In the genomic region with DNA sequence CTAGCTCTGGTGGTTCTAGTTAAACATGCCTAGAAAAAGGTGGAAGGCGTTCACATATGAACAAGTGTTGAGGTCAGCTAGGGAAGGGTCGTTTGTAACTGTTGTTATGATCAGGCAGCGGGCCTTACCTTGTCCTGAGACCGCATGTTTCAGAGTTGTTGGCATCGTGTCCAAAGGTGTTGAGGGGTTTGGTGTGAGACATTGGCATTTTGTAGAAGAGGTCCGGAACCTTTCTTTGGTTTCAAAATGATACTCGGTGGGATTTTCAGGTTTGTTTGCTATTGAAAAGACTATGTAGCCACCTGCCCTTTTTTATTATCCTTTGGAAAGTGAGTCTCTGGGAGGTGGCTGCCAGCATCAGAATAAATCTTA, we compare ENCODE assay signal across 8 mouse cellular contexts. TPM values are rescaled to one million over a fixed set of nuclear protein-coding genes. Genes with fewer than 3 reads are reported as not detected.
A peak's percentile ranks its signal among the peaks of the same experiment; 100 is the strongest.
DNase-seq lines count a peak whose midpoint lies in the region; ATAC-seq and TF ChIP-seq lines count a peak whose summit lies in the region.

No protein-coding gene starts in this region.

- TF ChIP-seq CTCF in forebrain, postnatal 0 days (IDR thresholded peaks at IDR 0.05; ENCODE audit: low read depth), result no peak
- TF ChIP-seq CTCF in liver, postnatal 0 days (IDR thresholded peaks at IDR 0.05; ENCODE audit: low read depth), result no peak

- intact Hi-C loops in left cerebral cortex, postnatal 14 days (cut with DNase I), result loop anchor here (5.0 kb wide), 1 partner anchor 69 kb away; no protein-coding TSS in a partner anchor

- peak overlapping the region; percentile 99 for H3K4me2 ChIP-seq in heart, embryonic 16.5 days (ENCODE audit: low read depth, low read length)
- peak overlapping the region; percentile 96 for H3K4me2 ChIP-seq in forebrain, postnatal 0 days (ENCODE audit: low read depth)
- H3K4me2 ChIP-seq in liver, postnatal 0 days (ENCODE audit: low read depth, low read length), result peak overlapping the region; percentile 95

- H3K4me3 ChIP-seq in heart, embryonic 16.5 days (ENCODE audit: low read length), result peak overlapping the region; percentile 76
- peak overlapping the region; percentile 93 to 96 for H3K4me3 ChIP-seq in ES-E14 (ENCODE audit: insufficient read depth in 1 of 2, low read depth in 1 of 2, low read length in 2 of 2, poor library complexity in 1 of 2, severe bottlenecking in 1 of 2)
- H3K4me3 ChIP-seq in forebrain, postnatal 0 days (ENCODE audit: low read depth, low read length), result peak overlapping the region; percentile 63
- peak overlapping the region; percentile 84 for H3K4me3 ChIP-seq in liver, postnatal 0 days (ENCODE audit: low read depth, low read length)

- H3K4me1 ChIP-seq in heart, embryonic 16.5 days (ENCODE audit: control insufficient read depth, insufficient read depth, low read length), result peaks cover 6% of the 10 kb centered on the region; the same call in 1 of the 2 replicates
- peaks cover 0 to 1% of the 10 kb centered on the region in 2 experiments; a peak in 2 of 4 replicates for H3K4me1 ChIP-seq in ES-E14 (ENCODE audit: control insufficient read depth in 2 of 2, insufficient read depth in 2 of 2, low read length in 2 of 2, poor library complexity in 1 of 2)
- peaks cover 5% of the 10 kb centered on the region; the same call in 1 of the 2 replicates for H3K4me1 ChIP-seq in forebrain, postnatal 0 days (ENCODE audit: insufficient read depth)
- peaks cover 26% of the 10 kb centered on the region for H3K4me1 ChIP-seq in liver, postnatal 0 days (ENCODE audit: insufficient read depth)

- WGBS in heart, embryonic 16.5 days, result 69% methylated on average over 7 of the region's 7 CpGs
- 70% methylated on average over 7 of the region's 7 CpGs for WGBS in forebrain, postnatal 0 days
- WGBS in liver, postnatal 0 days (ENCODE audit: insufficient replicate concordance), result 61% methylated on average over 7 of the region's 7 CpGs

- H3K9ac ChIP-seq in heart, embryonic 16.5 days (ENCODE audit: low read length), result peak overlapping the region; percentile 82
- peak overlapping the region; percentile 95 for H3K9ac ChIP-seq in ES-E14 (ENCODE audit: insufficient read depth, low read depth, low read length, poor library complexity, severe bottlenecking)
- peak overlapping the region; percentile 70 for H3K9ac ChIP-seq in forebrain, postnatal 0 days
- peak overlapping the region; percentile 97 for H3K9ac ChIP-seq in liver, postnatal 0 days (replicated peaks)

- H3K36me3 ChIP-seq in heart, embryonic 16.5 days (ENCODE audit: control insufficient read depth, insufficient read depth), result no peaks in the 10 kb centered on the region
- H3K36me3 ChIP-seq in ES-E14 (ENCODE audit: control insufficient read depth, insufficient read depth, low read length, poor library complexity, severe bottlenecking), result peaks cover 26% of the 10 kb centered on the region
- H3K36me3 ChIP-seq in forebrain, postnatal 0 days (ENCODE audit: insufficient read depth), result no peaks in the 10 kb centered on the region
- H3K36me3 ChIP-seq in liver, postnatal 0 days (replicated peaks; ENCODE audit: insufficient read depth, low read length), result no peaks in the 10 kb centered on the region

- no peak for TF ChIP-seq EP300 in liver, postnatal 0 days (IDR thresholded peaks at IDR 0.05; ENCODE audit: low read depth)

- H3K27me3 ChIP-seq in heart, embryonic 16.5 days (ENCODE audit: control insufficient read depth, insufficient read depth, low read length), result no peaks in the 10 kb centered on the region
- H3K27me3 ChIP-seq in forebrain, postnatal 0 days (ENCODE audit: insufficient read depth, low read length), result peaks cover 10% of the 10 kb centered on the region; the same call in 1 of the 2 replicates
- no peaks in the 10 kb centered on the region for H3K27me3 ChIP-seq in liver, postnatal 0 days (ENCODE audit: insufficient read depth, low read length)

- H3K9me3 ChIP-seq in heart, embryonic 16.5 days (replicated peaks; ENCODE audit: control insufficient read depth, low read length), result no peaks in the 10 kb centered on the region
- H3K9me3 ChIP-seq in ES-E14 (ENCODE audit: control insufficient read depth, insufficient read depth, low read depth, low read length), result no peaks in the 10 kb centered on the region
- no peaks in the 10 kb centered on the region for H3K9me3 ChIP-seq in forebrain, postnatal 0 days (ENCODE audit: low read length)
- H3K9me3 ChIP-seq in liver, postnatal 0 days (ENCODE audit: low read length), result no peaks in the 10 kb centered on the region

- no peak for ATAC-seq in heart, embryonic 16.5 days (replicated peaks; ENCODE audit: extremely low read depth, insufficient read depth, low FRiP score)
- ATAC-seq in forebrain, postnatal 0 days, result no peak
- ATAC-seq in liver, postnatal 0 days, result no peak

- no peak overlapping the region for H3K27ac ChIP-seq in heart, embryonic 16.5 days (ENCODE audit: low read length)
- H3K27ac ChIP-seq in ES-E14 (ENCODE audit: insufficient read depth, low read depth, low read length, poor library complexity, severe bottlenecking), result peak overlapping the region; percentile 64
- no peak overlapping the region; the same call in 1 of the 2 replicates for H3K27ac ChIP-seq in forebrain, postnatal 0 days (ENCODE audit: low read depth, low read length)
- H3K27ac ChIP-seq in liver, postnatal 0 days (ENCODE audit: low read depth), result peak overlapping the region; percentile 100

- in situ Hi-C loops in ES-E14 (cut with MboI; ENCODE audit: low sequenced_read_pairs in 2 of 2, unreplicated experiment in 2 of 2), result no loop called here

- DNase-seq in heart, adult 18-20 months, result no peak
- DNase-seq in ES-E14 (ENCODE audit: low read depth, low spot score), result no peak
- DNase-seq in forebrain, postnatal 0 days, result no peak
- DNase-seq in liver, postnatal 0 days, result no peak
- no peak for DNase-seq in thymus, postnatal 0 days (ENCODE audit: low spot score)
- no peak for DNase-seq in left cerebral cortex, postnatal 14 days (ENCODE audit: low spot score in 2 of 2)
- DNase-seq in embryo, embryonic 10 days (ENCODE audit: low spot score), result no peak

TF ChIP-seq in ES-E14, 5 proteins besides CTCF, POLR2A, EP300 and RAD21:
- TF ChIP-seq HCFC1 (IDR thresholded peaks at IDR 0.05; ENCODE audit: borderline replicate concordance, insufficient read depth, low read length), result no peak
- no peak for TF ChIP-seq CHD2 (IDR thresholded peaks at IDR 0.05; ENCODE audit: low read depth, low read length)
- no peak for TF ChIP-seq ZNF384 (IDR thresholded peaks at IDR 0.05; ENCODE audit: low read depth, low read length)
- TF ChIP-seq ZC3H11A (IDR thresholded peaks at IDR 0.05; ENCODE audit: borderline replicate concordance, low read depth, low read length), result no peak
- TF ChIP-seq MAFK (IDR thresholded peaks at IDR 0.05; ENCODE audit: insufficient read depth, low read depth, low read length), result no peak

RNA-seq across cellular contexts. Expression of a gene that starts 2.0 kb away (rescaled TPM):
- 3.8 and 3.9 TPM in 2 replicates for polyA plus RNA-seq in heart, embryonic 16.5 days (2015; fragmentation: Nextera tagmentation; extraction: Ambion mirVana)
- total RNA-seq in heart, adult 18-20 months (2021), result 100 to 1,000 TPM in 1 of 2 experiments, 10 to 100 TPM in 1; 98.5 to 136 TPM
- total RNA-seq in ES-E14 (2012; rRNA removed), result 90.8 and 173 TPM in 2 replicates
- 22.5 and 25.9 TPM in 2 replicates for total RNA-seq in forebrain, postnatal 0 days (2014; rRNA removed)
- 10.2 and 11.4 TPM in 2 replicates for polyA plus RNA-seq in forebrain, postnatal 0 days (2015; fragmentation: Nextera tagmentation; extraction: Ambion mirVana)
- 12.6 and 17.2 TPM in 2 replicates for polyA plus RNA-seq in liver, postnatal 0 days (2015; fragmentation: Nextera tagmentation; extraction: Ambion mirVana)
- polyA plus RNA-seq in thymus, postnatal 0 days (2015; fragmentation: Nextera tagmentation; extraction: Ambion mirVana), result 2.7 and 2.8 TPM in 2 replicates
- total RNA-seq in left cerebral cortex, postnatal 14 days (2021), result 100 to 1,000 TPM; 206 to 251 TPM

Comparison
In these comparisons a context has a peak if more than half of its experiments do, and no peak if none do; other contexts are left out.
1. H3K27ac ChIP-seq: peak in ES-E14 (single experiment) and liver, postnatal 0 days (single experiment); none in heart, embryonic 16.5 days (single experiment) and forebrain, postnatal 0 days (single experiment).
2. Peak in every context shown above with its lines, with median percentiles within 50 percentile points of each other: H3K4me2 ChIP-seq, H3K4me3 ChIP-seq and H3K9ac ChIP-seq.